Mouse (Mus musculus): ENCODE data around the gene Phka1.

The Phka1 gene

DNA sequence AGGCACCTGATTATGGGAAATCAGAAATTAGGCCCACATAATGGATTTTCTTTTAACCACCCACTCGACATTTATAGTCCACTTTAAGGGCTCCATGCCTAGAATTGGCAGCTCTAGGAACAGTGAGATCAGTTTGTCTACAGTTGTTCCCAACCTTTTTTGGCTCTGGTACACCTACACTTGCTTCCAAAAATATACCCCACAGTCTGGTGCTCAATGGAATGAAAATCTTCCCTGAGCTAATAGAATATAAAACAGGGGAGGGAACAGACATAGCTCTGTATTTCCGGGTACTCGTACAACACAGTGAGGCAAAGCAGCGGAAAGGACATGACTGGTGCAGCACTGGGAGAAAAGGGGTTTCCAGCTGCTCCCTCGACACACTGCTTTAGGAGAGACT, 168.5 kb downstream of the Phka1 start:
- no peak for DNase-seq (ENCODE audit: low spot score)

All from urinary bladder, postnatal 14 days (tissue).